Mouse (Mus musculus): ENCODE data around the gene Ifitm3. TPM values are rescaled to one million over a fixed set of nuclear protein-coding genes. Genes with fewer than 3 reads are reported as not detected.
"Not testable (repeated sequence)": the region's sequence is repeated elsewhere in the genome, so short reads cannot be mapped to it uniquely, and the experiment has no call there.

Gene Ifitm3
- polyA plus RNA-seq, 1 experiment from 2014 or later, result 35.9 TPM

GRCm38 (mm10) chr7:140987182-140988138 is 23.1 kb downstream of the Ifitm3 start:
- no peaks in the 10 kb centered on the region for H3K36me3 ChIP-seq
- no peaks in the 10 kb centered on the region for H3K27me3 ChIP-seq
- H3K9me3 ChIP-seq, result no peaks in the 10 kb centered on the region
- H3K9ac ChIP-seq, result no peak overlapping the region
- WGBS, result 90% methylated on average over 17 of the region's 17 CpGs
- no peak overlapping the region for H3K4me2 ChIP-seq
- H3K27ac ChIP-seq (replicated peaks), result no peak overlapping the region
- no peak for ATAC-seq (ENCODE audit: low read depth)
- no peaks in the 10 kb centered on the region for H3K4me1 ChIP-seq (replicated peaks)
- H3K4me3 ChIP-seq, result no peak overlapping the region

- Histone ChIP-seq H3K36me3 (no peaks in the 10 kb centered on the region), H3K4me3 (no peak overlapping the region), H3K27me3 (no peaks in the 10 kb centered on the region), H3K27ac (replicated peaks) (no peak overlapping the region), H3K4me1 (replicated peaks) (no peaks in the 10 kb centered on the region), H3K4me2 (no peak overlapping the region), H3K9me3 (no peaks in the 10 kb centered on the region), H3K9ac (no peak overlapping the region)
- no peak for ATAC-seq (ENCODE audit: low read depth)
- 91% methylated on average over 7 of the region's 7 CpGs for WGBS
Measured at GRCm38 (mm10) chr7:140982971-140983370, 27.6 kb downstream of the Ifitm3 start.

- no peak for ATAC-seq (ENCODE audit: low read depth)
- WGBS, result 88% methylated on average over 8 of the region's 8 CpGs
- Histone ChIP-seq H3K36me3 (no peaks in the 10 kb centered on the region), H3K4me3 (no peak overlapping the region), H3K27me3 (no peaks in the 10 kb centered on the region), H3K27ac (replicated peaks) (no peak overlapping the region), H3K4me2 (no peak overlapping the region), H3K4me1 (replicated peaks) (no peaks in the 10 kb centered on the region), H3K9me3 (no peaks in the 10 kb centered on the region), H3K9ac (no peak overlapping the region)
Measured at GRCm38 (mm10) chr7:140981704-140982103, 28.9 kb downstream of the Ifitm3 start.

- not testable (repeated sequence) for H3K4me3 ChIP-seq; ATAC-seq (ENCODE audit: low read depth); H3K27ac ChIP-seq (replicated peaks); H3K4me2 ChIP-seq; H3K36me3 ChIP-seq; H3K27me3 ChIP-seq; H3K9me3 ChIP-seq; H3K4me1 ChIP-seq (replicated peaks); H3K9ac ChIP-seq
- WGBS, result 91% methylated on average over 9 of the region's 9 CpGs
Measured at GRCm38 (mm10) chr7:140976720-140977119, 33.9 kb downstream of the Ifitm3 start.

GRCm38 (mm10) chr7:140975465-140975864 is 35.1 kb downstream of the Ifitm3 start:
- ATAC-seq (ENCODE audit: low read depth), result no peak
- Histone ChIP-seq H3K9ac (no peak overlapping the region), H3K27me3 (peaks cover 9% of the 10 kb centered on the region), H3K4me2 (no peak overlapping the region), H3K9me3 (no peaks in the 10 kb centered on the region), H3K4me1 (replicated peaks) (peaks cover 5% of the 10 kb centered on the region), H3K36me3 (no peaks in the 10 kb centered on the region), H3K4me3 (no peak overlapping the region), H3K27ac (replicated peaks) (no peak overlapping the region)
- WGBS, result 20% methylated on average over 3 of the region's 3 CpGs

- H3K9ac ChIP-seq, result no peak overlapping the region
- no peak overlapping the region for H3K4me2 ChIP-seq
- H3K4me1 ChIP-seq (replicated peaks), result peaks cover 5% of the 10 kb centered on the region
- H3K9me3 ChIP-seq, result no peaks in the 10 kb centered on the region
- no peak overlapping the region for H3K4me3 ChIP-seq
- H3K27ac ChIP-seq (replicated peaks), result no peak overlapping the region
- no peak for ATAC-seq (ENCODE audit: low read depth)
- peaks cover 9% of the 10 kb centered on the region for H3K27me3 ChIP-seq
- no peaks in the 10 kb centered on the region for H3K36me3 ChIP-seq
- 16% methylated on average over 9 of the region's 9 CpGs for WGBS
Measured at GRCm38 (mm10) chr7:140974940-140975339, 35.6 kb downstream of the Ifitm3 start.

- H3K27me3 ChIP-seq, result peaks cover 13% of the 10 kb centered on the region
- ATAC-seq (ENCODE audit: low read depth), result no peak
- H3K9ac ChIP-seq, result no peak overlapping the region
- WGBS, result 10% methylated on average over 14 of the region's 14 CpGs
- peaks cover 5% of the 10 kb centered on the region for H3K4me1 ChIP-seq (replicated peaks)
- no peaks in the 10 kb centered on the region for H3K36me3 ChIP-seq
- H3K4me3 ChIP-seq, result no peak overlapping the region
- H3K9me3 ChIP-seq, result no peaks in the 10 kb centered on the region
- H3K27ac ChIP-seq (replicated peaks), result no peak overlapping the region
- H3K4me2 ChIP-seq, result no peak overlapping the region
Measured at GRCm38 (mm10) chr7:140973396-140974165, 37.0 kb downstream of the Ifitm3 start.

GRCm38 (mm10) chr7:140971479-140972171 is 38.9 kb downstream of the Ifitm3 start:
- H3K4me3 ChIP-seq, result no peak overlapping the region
- H3K36me3 ChIP-seq, result no peaks in the 10 kb centered on the region
- no peak overlapping the region for H3K27ac ChIP-seq (replicated peaks)
- WGBS, result 87% methylated on average over 8 of the region's 8 CpGs
- peaks cover 10% of the 10 kb centered on the region for H3K4me1 ChIP-seq (replicated peaks)
- H3K9ac ChIP-seq, result no peak overlapping the region
- H3K4me2 ChIP-seq, result no peak overlapping the region
- peaks cover 18% of the 10 kb centered on the region for H3K27me3 ChIP-seq
- no peaks in the 10 kb centered on the region for H3K9me3 ChIP-seq
- ATAC-seq (ENCODE audit: low read depth), result no peak

GRCm38 (mm10) chr7:140970931-140971330 is 39.6 kb downstream of the Ifitm3 start:
- Histone ChIP-seq H3K27me3 (peaks cover 18% of the 10 kb centered on the region), H3K36me3 (no peaks in the 10 kb centered on the region), H3K4me2 (no peak overlapping the region), H3K4me1 (replicated peaks) (peaks cover 10% of the 10 kb centered on the region), H3K9me3 (no peaks in the 10 kb centered on the region), H3K4me3 (no peak overlapping the region), H3K9ac (no peak overlapping the region), H3K27ac (replicated peaks) (no peak overlapping the region)
- ATAC-seq (ENCODE audit: low read depth), result no peak
- 48% methylated on average over 7 of the region's 7 CpGs for WGBS

- H3K4me2 ChIP-seq; H3K36me3 ChIP-seq; ATAC-seq (ENCODE audit: low read depth); H3K27me3 ChIP-seq; H3K9ac ChIP-seq; H3K27ac ChIP-seq (replicated peaks); H3K4me3 ChIP-seq; H3K9me3 ChIP-seq; H3K4me1 ChIP-seq (replicated peaks): not testable (repeated sequence)
- WGBS, result 18% methylated on average over 3 of the region's 3 CpGs
Measured at GRCm38 (mm10) chr7:140968710-140969109, 41.9 kb downstream of the Ifitm3 start.

GRCm38 (mm10) chr7:140967862-140968591 is 42.5 kb downstream of the Ifitm3 start:
- H3K9me3 ChIP-seq, result no peaks in the 10 kb centered on the region
- no peak overlapping the region for H3K27ac ChIP-seq (replicated peaks)
- no peaks in the 10 kb centered on the region for H3K36me3 ChIP-seq
- ATAC-seq (ENCODE audit: low read depth), result no peak
- H3K9ac ChIP-seq, result no peak overlapping the region
- H3K27me3 ChIP-seq, result peaks cover 8% of the 10 kb centered on the region; the same call in 1 of the 2 replicates
- 8% methylated on average over 14 of the region's 14 CpGs for WGBS
- H3K4me1 ChIP-seq (replicated peaks), result peaks cover 5% of the 10 kb centered on the region; the same call in 1 of the 2 replicates
- no peak overlapping the region for H3K4me2 ChIP-seq
- H3K4me3 ChIP-seq, result no peak overlapping the region
